Mouse (Mus musculus) adipocyte (in vitro differentiated cells): Measurements from ENCODE around the gene Cdyl.

ENCODE experiments used
- DNase-seq: peaks from one replicate; pipeline ENCODE4 v3.0.0-alpha.2; 2016; ENCODE audit warnings: low spot score

Gene Cdyl

GRCm38 (mm10) chr13:35843383-35843782 is 183.8 kb downstream of the Cdyl start:
- no peak for DNase-seq

- no peak for DNase-seq
Observed at GRCm38 (mm10) chr13:35845306-35845705, 185.7 kb downstream of the Cdyl start.

- peak; percentile 24 for DNase-seq
Observed at GRCm38 (mm10) chr13:35848694-35849093, 189.1 kb downstream of the Cdyl start.

- no peak for DNase-seq
Observed at GRCm38 (mm10) chr13:35851581-35851980, 191.9 kb downstream of the Cdyl start.

- no peak for DNase-seq
Observed at GRCm38 (mm10) chr13:35852851-35853575, 193.4 kb downstream of the Cdyl start.

GRCm38 (mm10) chr13:35857486-35857885 is 197.9 kb downstream of the Cdyl start:
- no peak for DNase-seq

GRCm38 (mm10) chr13:35860916-35861315 is 201.3 kb downstream of the Cdyl start:
- peak; percentile 12 for DNase-seq

GRCm38 (mm10) chr13:35870659-35871058 is 211.0 kb downstream of the Cdyl start:
- no peak for DNase-seq

- DNase-seq, result no peak
Observed at GRCm38 (mm10) chr13:35871107-35871506, 211.5 kb downstream of the Cdyl start.

- no peak for DNase-seq
Observed at GRCm38 (mm10) chr13:35875396-35875795, 215.8 kb downstream of the Cdyl start.

GRCm38 (mm10) chr13:35878282-35878681 is 218.6 kb downstream of the Cdyl start:
- DNase-seq, result peak; percentile 3

GRCm38 (mm10) chr13:35879068-35879467 is 219.4 kb downstream of the Cdyl start:
- no peak for DNase-seq

- DNase-seq, result no peak
Observed at GRCm38 (mm10) chr13:35879519-35879918, 219.9 kb downstream of the Cdyl start.

GRCm38 (mm10) chr13:35880555-35881046 is 221.0 kb downstream of the Cdyl start:
- DNase-seq, result no peak

- DNase-seq, result peak; percentile 22
Observed at GRCm38 (mm10) chr13:35886121-35886725, 226.6 kb downstream of the Cdyl start.

GRCm38 (mm10) chr13:35892866-35893265 is 233.2 kb downstream of the Cdyl start:
- DNase-seq, result no peak

- no peak for DNase-seq
Observed at GRCm38 (mm10) chr13:35905378-35905777, 245.7 kb downstream of the Cdyl start.

GRCm38 (mm10) chr13:35905879-35906481 is 246.3 kb downstream of the Cdyl start, which contains the start of gene Rpp40:
Gene Rpp40 (minus strand): TSS chr13:35906359.
- peak; percentile 95 for DNase-seq

GRCm38 (mm10) chr13:35911476-35911875 is 251.8 kb downstream of the Cdyl start:
- DNase-seq, result no peak
